Mouse (Mus musculus): ENCODE results near the gene Fem1b. TPM values are rescaled to one million over a fixed set of nuclear protein-coding genes. Genes with fewer than 3 reads are reported as not detected.
"Not testable (repeated sequence)": the region's sequence is repeated elsewhere in the genome, so short reads cannot be mapped to it uniquely, and the experiment has no call there.

Gene Fem1b
- polyA plus RNA-seq, 1 experiment from 2014 or later, result 30.6 TPM

DNA sequence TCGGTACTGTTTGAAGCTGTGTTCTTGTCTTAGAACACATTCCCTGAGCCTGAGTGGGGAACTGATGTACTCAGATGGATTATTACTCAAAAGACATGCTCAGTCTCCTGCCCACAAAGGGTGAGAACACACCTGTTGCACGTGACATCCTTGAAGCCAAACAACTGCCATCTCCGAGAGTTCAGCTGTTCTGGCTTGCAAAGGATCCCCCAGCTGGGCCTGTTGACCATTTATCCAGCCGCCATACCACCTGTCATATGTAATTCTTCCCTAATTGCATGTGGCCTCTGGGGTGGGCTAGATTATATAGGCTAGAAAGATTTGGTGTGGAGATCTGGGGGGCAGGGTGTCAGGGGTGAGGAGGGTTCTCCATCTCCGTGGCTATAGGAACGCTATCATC lies 9.1 kb upstream of the Fem1b start:
- Histone ChIP-seq H3K9me3 (ENCODE audit: control insufficient read depth, low read depth, low read length) (no peaks in the 10 kb centered on the region), H3K27ac (ENCODE audit: low read length) (no peak overlapping the region), H3K4me2 (replicated peaks; ENCODE audit: low read depth, low read length) (no peak overlapping the region), H3K27me3 (ENCODE audit: control insufficient read depth, insufficient read depth, low read length) (no peaks in the 10 kb centered on the region), H3K4me3 (ENCODE audit: low read depth, low read length) (no peak overlapping the region), H3K4me1 (ENCODE audit: control insufficient read depth, insufficient read depth, low read length) (peaks cover 6% of the 10 kb centered on the region; the same call in 1 of the 2 replicates), H3K36me3 (ENCODE audit: control insufficient read depth, insufficient read depth, low read length) (no peaks in the 10 kb centered on the region), H3K9ac (replicated peaks; ENCODE audit: low read depth, low read length) (no peak overlapping the region)
- ATAC-seq (ENCODE audit: insufficient number of reproducible peaks, insufficient read depth, low FRiP score, low read depth), result no peak
- 67% methylated on average over 6 of the region's 6 CpGs for WGBS

DNA sequence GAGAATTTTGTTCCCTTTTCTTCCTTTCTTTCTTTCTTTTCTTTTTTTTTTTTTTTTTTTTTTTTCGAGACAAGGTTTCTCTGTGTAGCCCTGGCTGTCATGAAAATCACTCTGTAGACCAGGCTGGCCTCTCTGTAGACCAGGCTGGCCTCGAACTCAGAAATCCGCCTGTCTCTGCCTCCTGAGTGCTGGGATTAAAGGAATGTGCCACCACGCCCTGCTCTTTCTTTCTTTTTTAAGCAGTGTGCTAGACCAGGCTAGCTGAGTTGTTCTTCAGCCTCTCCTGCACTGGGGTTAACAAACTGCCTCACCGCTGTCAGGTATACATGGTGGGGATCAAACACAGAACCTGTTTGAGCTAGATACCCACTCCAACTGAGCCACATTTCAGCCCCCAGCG lies 8.2 kb upstream of the Fem1b start:
- not testable (repeated sequence) for H3K27me3 ChIP-seq (ENCODE audit: control insufficient read depth, insufficient read depth, low read length); H3K36me3 ChIP-seq (ENCODE audit: control insufficient read depth, insufficient read depth, low read length); H3K4me1 ChIP-seq (ENCODE audit: control insufficient read depth, insufficient read depth, low read length); H3K9ac ChIP-seq (replicated peaks; ENCODE audit: low read depth, low read length); H3K9me3 ChIP-seq (ENCODE audit: control insufficient read depth, low read depth, low read length); ATAC-seq (ENCODE audit: insufficient number of reproducible peaks, insufficient read depth, low FRiP score, low read depth); H3K4me2 ChIP-seq (replicated peaks; ENCODE audit: low read depth, low read length); H3K4me3 ChIP-seq (ENCODE audit: low read depth, low read length); H3K27ac ChIP-seq (ENCODE audit: low read length)
- WGBS, result 87% methylated on average over 6 of the region's 6 CpGs

- H3K27ac ChIP-seq (ENCODE audit: low read length), result no peak overlapping the region
- WGBS, result 67% methylated on average over 3 of the region's 3 CpGs
- no peaks in the 10 kb centered on the region for H3K9me3 ChIP-seq (ENCODE audit: control insufficient read depth, low read depth, low read length)
- no peak overlapping the region for H3K4me2 ChIP-seq (replicated peaks; ENCODE audit: low read depth, low read length)
- no peak overlapping the region for H3K4me3 ChIP-seq (ENCODE audit: low read depth, low read length)
- no peak overlapping the region for H3K9ac ChIP-seq (replicated peaks; ENCODE audit: low read depth, low read length)
- H3K4me1 ChIP-seq (ENCODE audit: control insufficient read depth, insufficient read depth, low read length), result no peaks in the 10 kb centered on the region
- ATAC-seq (ENCODE audit: insufficient number of reproducible peaks, insufficient read depth, low FRiP score, low read depth), result no peak
- H3K27me3 ChIP-seq (ENCODE audit: control insufficient read depth, insufficient read depth, low read length), result no peaks in the 10 kb centered on the region
- H3K36me3 ChIP-seq (ENCODE audit: control insufficient read depth, insufficient read depth, low read length), result no peaks in the 10 kb centered on the region
Observed at GRCm38 (mm10) chr9:62819494-62819893, 7.8 kb upstream of the Fem1b start.

DNA sequence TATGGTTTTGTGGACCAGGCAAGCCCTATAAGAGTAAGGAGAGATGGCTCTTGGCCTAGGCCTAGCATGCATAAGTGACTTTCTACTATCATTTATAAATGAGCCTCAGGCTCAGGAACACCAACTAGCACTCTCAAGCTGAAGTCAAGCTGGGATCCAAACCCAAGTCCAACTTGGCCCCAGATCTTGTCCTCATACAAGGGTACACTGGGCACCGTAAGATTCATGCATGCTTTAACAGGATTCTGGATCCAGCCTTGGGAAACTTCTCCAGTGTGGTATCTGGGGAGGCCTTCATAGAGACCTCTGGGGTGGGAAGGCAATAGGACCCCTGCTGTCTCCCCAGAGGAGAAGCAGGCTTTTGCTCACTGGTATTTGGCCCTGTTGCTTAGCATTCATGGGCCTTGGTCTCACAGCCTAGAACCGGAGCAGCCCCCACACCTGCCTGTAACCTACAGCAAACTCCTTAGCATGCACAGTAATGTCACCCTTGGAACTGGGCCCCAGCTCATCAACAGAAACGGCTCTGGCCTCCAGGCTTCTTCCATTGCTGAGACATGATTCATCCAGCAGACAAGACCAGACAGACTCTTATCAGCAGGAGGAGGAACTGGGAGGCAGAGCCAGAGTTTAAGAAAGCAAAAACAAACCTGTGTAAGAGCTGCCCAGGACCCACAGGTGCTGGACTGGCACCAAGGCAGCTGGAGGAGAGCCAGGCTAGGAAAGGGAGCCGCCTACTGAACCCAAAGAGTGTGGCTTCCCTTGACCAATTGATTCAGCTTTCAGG lies 6.3 kb upstream of the Fem1b start:
- H3K4me2 ChIP-seq (replicated peaks; ENCODE audit: low read depth, low read length), result no peak overlapping the region
- 71% methylated on average over 4 of the region's 4 CpGs for WGBS
- ATAC-seq (ENCODE audit: insufficient number of reproducible peaks, insufficient read depth, low FRiP score, low read depth), result no peak; the same call in 1 of the 2 replicates

GRCm38 (mm10) chr9:62817099-62817571 lies 5.4 kb upstream of the Fem1b start:
- Histone ChIP-seq H3K4me2 (replicated peaks; ENCODE audit: low read depth, low read length) (no peak overlapping the region), H3K4me3 (ENCODE audit: low read depth, low read length) (no peak overlapping the region), H3K9me3 (ENCODE audit: control insufficient read depth, low read depth, low read length) (no peaks in the 10 kb centered on the region), H3K9ac (replicated peaks; ENCODE audit: low read depth, low read length) (no peak overlapping the region), H3K36me3 (ENCODE audit: control insufficient read depth, insufficient read depth, low read length) (no peaks in the 10 kb centered on the region), H3K4me1 (ENCODE audit: control insufficient read depth, insufficient read depth, low read length) (peaks cover 6% of the 10 kb centered on the region; the same call in 1 of the 2 replicates), H3K27me3 (ENCODE audit: control insufficient read depth, insufficient read depth, low read length) (no peaks in the 10 kb centered on the region), H3K27ac (ENCODE audit: low read length) (no peak overlapping the region)
- ATAC-seq (ENCODE audit: insufficient number of reproducible peaks, insufficient read depth, low FRiP score, low read depth), result no peak
- WGBS, result 60% methylated on average over 12 of the region's 12 CpGs

More for the DNA sequence above, 6.3 kb upstream of the Fem1b start:
- H3K4me3 ChIP-seq (ENCODE audit: low read depth, low read length), result no peak overlapping the region
- H3K9ac ChIP-seq (replicated peaks; ENCODE audit: low read depth, low read length), result no peak overlapping the region
- no peaks in the 10 kb centered on the region for H3K36me3 ChIP-seq (ENCODE audit: control insufficient read depth, insufficient read depth, low read length)
- H3K9me3 ChIP-seq (ENCODE audit: control insufficient read depth, low read depth, low read length), result no peaks in the 10 kb centered on the region
- no peaks in the 10 kb centered on the region for H3K4me1 ChIP-seq (ENCODE audit: control insufficient read depth, insufficient read depth, low read length)
- H3K27ac ChIP-seq (ENCODE audit: low read length), result peak overlapping the region; percentile 52; the same call in 1 of the 2 replicates
- no peaks in the 10 kb centered on the region for H3K27me3 ChIP-seq (ENCODE audit: control insufficient read depth, insufficient read depth, low read length)

- Histone ChIP-seq H3K9me3 (ENCODE audit: control insufficient read depth, low read depth, low read length) (no peaks in the 10 kb centered on the region), H3K4me2 (replicated peaks; ENCODE audit: low read depth, low read length) (no peak overlapping the region), H3K36me3 (ENCODE audit: control insufficient read depth, insufficient read depth, low read length) (no peaks in the 10 kb centered on the region), H3K9ac (replicated peaks; ENCODE audit: low read depth, low read length) (no peak overlapping the region), H3K27me3 (ENCODE audit: control insufficient read depth, insufficient read depth, low read length) (no peaks in the 10 kb centered on the region), H3K4me3 (ENCODE audit: low read depth, low read length) (no peak overlapping the region), H3K27ac (ENCODE audit: low read length) (no peak overlapping the region), H3K4me1 (ENCODE audit: control insufficient read depth, insufficient read depth, low read length) (peaks cover 7% of the 10 kb centered on the region; the same call in 1 of the 2 replicates)
- no peak for ATAC-seq (ENCODE audit: insufficient number of reproducible peaks, insufficient read depth, low FRiP score, low read depth)
- WGBS, result 80% methylated on average over 9 of the region's 9 CpGs
Observed at GRCm38 (mm10) chr9:62816323-62817098, 4.8 kb upstream of the Fem1b start.

- no peak overlapping the region for H3K27ac ChIP-seq (ENCODE audit: low read length)
- H3K4me3 ChIP-seq (ENCODE audit: low read depth, low read length), result no peak overlapping the region
- H3K9ac ChIP-seq (replicated peaks; ENCODE audit: low read depth, low read length), result no peak overlapping the region
- H3K36me3 ChIP-seq (ENCODE audit: control insufficient read depth, insufficient read depth, low read length), result no peaks in the 10 kb centered on the region
- H3K4me2 ChIP-seq (replicated peaks; ENCODE audit: low read depth, low read length), result no peak overlapping the region
- H3K9me3 ChIP-seq (ENCODE audit: control insufficient read depth, low read depth, low read length), result no peaks in the 10 kb centered on the region
- peaks cover 9% of the 10 kb centered on the region for H3K4me1 ChIP-seq (ENCODE audit: control insufficient read depth, insufficient read depth, low read length)
- WGBS, result 81% methylated on average over 2 of the region's 2 CpGs
- ATAC-seq (ENCODE audit: insufficient number of reproducible peaks, insufficient read depth, low FRiP score, low read depth), result no peak
- H3K27me3 ChIP-seq (ENCODE audit: control insufficient read depth, insufficient read depth, low read length), result no peaks in the 10 kb centered on the region
Observed at GRCm38 (mm10) chr9:62814751-62815150, 3.0 kb upstream of the Fem1b start.

DNA sequence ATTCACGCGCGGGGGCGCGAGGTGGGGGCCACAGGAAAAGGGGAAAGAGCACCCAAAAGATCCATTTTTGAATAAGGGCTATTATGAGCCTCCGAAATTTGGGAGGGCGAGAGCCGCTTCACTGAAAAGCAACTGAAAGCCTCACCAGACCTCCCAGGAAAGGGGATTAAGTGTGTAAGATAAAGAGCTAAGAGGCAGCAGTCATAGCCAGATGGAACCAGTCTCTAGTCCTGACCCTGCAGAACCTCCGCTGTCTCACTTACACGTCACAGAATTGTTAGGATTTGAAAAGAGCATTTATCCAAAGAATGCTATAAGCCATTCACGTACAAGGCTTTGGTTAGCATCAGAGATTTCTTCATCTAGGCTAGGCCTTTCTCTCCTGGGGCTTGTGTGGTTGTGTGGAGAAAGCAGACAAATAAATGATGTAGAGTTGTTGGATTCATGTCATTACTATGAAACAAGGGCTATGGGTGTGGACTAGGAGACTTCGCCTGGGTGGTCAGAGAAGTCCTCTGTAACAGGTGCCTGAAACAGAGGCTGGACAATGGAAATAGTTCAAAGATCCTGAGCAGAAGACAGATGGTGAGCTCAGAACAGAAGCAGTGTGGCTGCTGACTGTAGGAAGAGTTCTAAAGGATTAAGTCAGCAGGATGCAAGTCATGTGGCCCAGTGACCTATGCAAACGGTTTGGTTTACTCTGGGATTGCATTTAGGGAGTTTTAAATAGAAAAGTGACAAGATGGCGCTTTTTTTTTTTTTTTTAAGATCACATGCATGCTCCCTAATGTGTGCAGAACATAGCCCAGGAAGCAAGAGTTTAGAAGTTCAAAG lies 699 bp upstream of the Fem1b start:
- H3K9me3 ChIP-seq (ENCODE audit: control insufficient read depth, low read depth, low read length), result no peaks in the 10 kb centered on the region
- H3K27ac ChIP-seq (ENCODE audit: low read length), result peak overlapping the region; percentile 96
- peaks cover 20% of the 10 kb centered on the region for H3K4me1 ChIP-seq (ENCODE audit: control insufficient read depth, insufficient read depth, low read length)
- peak overlapping the region; percentile 99 for H3K4me3 ChIP-seq (ENCODE audit: low read depth, low read length)
- H3K4me2 ChIP-seq (replicated peaks; ENCODE audit: low read depth, low read length), result peak overlapping the region; percentile 62
- 12% methylated on average over 14 of the region's 14 CpGs for WGBS
- peak overlapping the region; percentile 87 for H3K9ac ChIP-seq (replicated peaks; ENCODE audit: low read depth, low read length)
- ATAC-seq (ENCODE audit: insufficient number of reproducible peaks, insufficient read depth, low FRiP score, low read depth), result no peak
- no peaks in the 10 kb centered on the region for H3K36me3 ChIP-seq (ENCODE audit: control insufficient read depth, insufficient read depth, low read length)
- H3K27me3 ChIP-seq (ENCODE audit: control insufficient read depth, insufficient read depth, low read length), result no peaks in the 10 kb centered on the region
